15 mouse cellular contexts compared by ENCODE assay signal in genomic region chr19:23467866-23468265, GRCm38 (mm10). TPM values are rescaled to one million over a fixed set of nuclear protein-coding genes. Genes with fewer than 3 reads are reported as not detected.
A peak's percentile ranks its signal among the peaks of the same experiment; 100 is the strongest.
DNase-seq lines count a peak whose midpoint lies in the region.
"Had no signal": no experiment of that assay in that cellular context is flagged by ENCODE, and none has a peak within 500 bp of the region (broad histone marks: within the 10 kb centered on the region; RNA-seq: fewer than 3 reads in every experiment).

No protein-coding gene starts in this region.

- intact Hi-C loops in heart, postnatal 36 days (cut with DNase I), result no loop called here

- peak; percentile 68 for DNase-seq in heart, adult 11 months
- DNase-seq in heart, postnatal 36 days, result no peak
- DNase-seq in ES-CJ7 (ENCODE audit: low read depth, low spot score) (peak; percentile 84), adipocyte (ENCODE audit: low spot score) (peak; percentile 36)
- peak; percentile 56 for DNase-seq in mesoderm, embryonic 11.5 days (ENCODE audit: low read depth, low spot score)
- DNase-seq in cerebellum, postnatal 25 days, result no peak
- DNase-seq in thymus, postnatal 0 days (ENCODE audit: low spot score), result no peak
- DNase-seq: adrenal gland, adult 8-10 months; B cell, adult 2 months; cerebellum, adult 11-12 months; cerebellum, postnatal 36 days; kidney, postnatal 10 days; left cerebral cortex, postnatal 4 days; right cerebral cortex, postnatal 4 days; thymus, postnatal 4 days had no signal

RNA-seq across cellular contexts. Expression of gene Mamdc2, which starts 19.6 kb away (rescaled TPM):
- total RNA-seq in heart, postnatal 36 days (2021), result 1 to 10 TPM; 2.0 to 2.6 TPM
- polyA plus RNA-seq in thymus, postnatal 0 days (2015; fragmentation: Nextera tagmentation; extraction: Ambion mirVana), result 0.07 and 0.17 TPM in 2 replicates

Comparison
In these comparisons a context has a peak if more than half of its experiments do, and no peak if none do; other contexts are left out.
1. DNase-seq: peak in heart, adult 11 months (single experiment), ES-CJ7 (single experiment), adipocyte (single experiment) and mesoderm, embryonic 11.5 days (single experiment); none in heart, postnatal 36 days (0 of 2), cerebellum, postnatal 25 days (0 of 2) and thymus, postnatal 0 days (single experiment).